Mouse (Mus musculus) hindbrain, embryonic 14.5 days (tissue): ENCODE data around the gene Lst1. TPM values are rescaled to one million over a fixed set of nuclear protein-coding genes. Genes with fewer than 3 reads are reported as not detected.

Experiments
- ATAC-seq: fragments of 200-750 bp; cut with Nextera tagmentation; 2 replicates; pipeline ENCODE4 v1.8.0; 2017; ENCODE audit warnings: moderate number of reproducible peaks, mild to moderate bottlenecking, moderate TSS enrichment, moderate library complexity; ENCODE audit not compliant: low FRiP score
- DNase-seq: peaks from one replicate; pipeline ENCODE4 v3.0.0-alpha.2; 2015; ENCODE audit warnings: low spot score
- H3K27ac ChIP-seq: fragments of 300-500 bp; sonication (generic); 2 replicates; pipeline ENCODE4 v1.5.1; 2014; ENCODE audit warnings: mild to moderate bottlenecking, moderate library complexity
- H3K27me3 ChIP-seq: fragments of 300-500 bp; sonication (generic); 2 replicates; pipeline ENCODE4 v1.6.1; 2014; ENCODE audit warnings: mild to moderate bottlenecking, low read length, mixed read lengths; ENCODE audit not compliant: control insufficient read depth, insufficient read depth
- H3K36me3 ChIP-seq: fragments of 300-500 bp; sonication (generic); replicated peaks from 2 replicates; pipeline ENCODE4 v1.6.1; 2014; ENCODE audit not compliant: control insufficient read depth, insufficient read depth
- H3K4me1 ChIP-seq: fragments of 300-500 bp; sonication (generic); replicated peaks from 2 replicates; pipeline ENCODE4 v1.6.1; 2014; ENCODE audit warnings: antibody characterized with exemption, low read length, mixed read lengths; ENCODE audit not compliant: control insufficient read depth, insufficient read depth
- H3K4me2 ChIP-seq: fragments of 300-500 bp; sonication (generic); replicated peaks from 2 replicates; pipeline ENCODE4 v1.6.1; 2014; ENCODE audit warnings: mild to moderate bottlenecking, moderate library complexity
- H3K4me3 ChIP-seq: fragments of 300-500 bp; sonication (generic); replicated peaks from 2 replicates; pipeline ENCODE4 v1.5.1; 2014; ENCODE audit warnings: mild to moderate bottlenecking, low read length
- H3K9ac ChIP-seq: fragments of 300-500 bp; sonication (generic); 2 replicates; pipeline ENCODE4 v1.6.1; 2014
- H3K9me3 ChIP-seq: fragments of 300-500 bp; sonication (generic); 2 replicates; pipeline ENCODE4 v1.6.1; 2016; ENCODE audit warnings: low read length; ENCODE audit not compliant: control insufficient read depth
- WGBS: fragments of 180-500 bp; shearing (Covaris S2); extraction: QIAGEN DNeasy Blood & Tissue Kit; methylation state at CpG from one replicate; pipeline ENCODE4 v1.1.7; 2014; 5-methylcytosine and 5-hydroxymethylcytosine counted together
- polyA plus RNA-seq: library from polyadenylated mRNA; unstranded; fragments of >200 nt; fragmentation: Nextera tagmentation; extraction: Ambion mirVana; gene quantifications from 2 replicates; pipeline ENCODE4 v1.2.1, GENCODE M21; 2014

Lst1 gene
- polyA plus RNA-seq, 1 experiment from 2014 or later: 13.3 TPM

GRCm38 (mm10) chr17:35165451-35166155, 22.6 kb downstream of the Lst1 start:
- ATAC-seq: no peak; the same call in 1 of the 2 replicates

GRCm38 (mm10) chr17:35164568-35165450, 23.4 kb downstream of the Lst1 start, which contains the start of gene Prrc2a:
Gene Prrc2a (minus strand): TSS chr17:35164897.
- peaks cover 27% of the 10 kb centered on the region for H3K4me1 ChIP-seq
- peaks cover 30% of the 10 kb centered on the region for H3K36me3 ChIP-seq
- DNase-seq (peak; percentile 99), ATAC-seq (peak; percentile 94)
- peak within 1 kb of the TSS; percentile 98 for H3K4me2 ChIP-seq
- H3K9ac ChIP-seq: peak within 1 kb of the TSS; percentile 100
- H3K9me3 ChIP-seq: no peaks in the 10 kb centered on the region
- no peaks in the 10 kb centered on the region for H3K27me3 ChIP-seq
- peak within 1 kb of the TSS; percentile 100 for H3K4me3 ChIP-seq
- under 1% methylated on average over 55 of the region's 89 CpGs for WGBS
- peak within 1 kb of the TSS; percentile 98 for H3K27ac ChIP-seq

More at GRCm38 (mm10) chr17:35165451-35166155, 22.6 kb downstream of the Lst1 start:
- Histone ChIP-seq H3K27ac (peak overlapping the region; percentile 98), H3K36me3 (peaks cover 22% of the 10 kb centered on the region), H3K9ac (peak overlapping the region; percentile 58), H3K9me3 (no peaks in the 10 kb centered on the region), H3K4me2 (peak overlapping the region; percentile 98), H3K27me3 (no peaks in the 10 kb centered on the region), H3K4me3 (peak overlapping the region; percentile 100), H3K4me1 (peaks cover 27% of the 10 kb centered on the region)
- DNase-seq: no peak
- WGBS: 21% methylated on average over 12 of the region's 12 CpGs

GRCm38 (mm10) chr17:35164218-35164567, 24.0 kb downstream of the Lst1 start:
- Histone ChIP-seq H3K36me3 (peaks cover 36% of the 10 kb centered on the region), H3K27ac (peak overlapping the region; percentile 98), H3K27me3 (no peaks in the 10 kb centered on the region), H3K4me1 (peaks cover 27% of the 10 kb centered on the region), H3K9me3 (no peaks in the 10 kb centered on the region), H3K4me3 (peak overlapping the region; percentile 100), H3K9ac (peak overlapping the region; percentile 100), H3K4me2 (peak overlapping the region; percentile 98)
- DNase-seq: no peak
- ATAC-seq: no peak
- WGBS: under 1% methylated on average over 19 of the region's 28 CpGs

GRCm38 (mm10) chr17:35163326-35164081, 24.7 kb downstream of the Lst1 start:
- Histone ChIP-seq H3K9me3 (no peaks in the 10 kb centered on the region), H3K9ac (peak overlapping the region; percentile 100), H3K4me2 (peak overlapping the region; percentile 98), H3K27ac (peak overlapping the region; percentile 98), H3K4me3 (peak overlapping the region; percentile 100), H3K27me3 (no peaks in the 10 kb centered on the region), H3K36me3 (peaks cover 43% of the 10 kb centered on the region), H3K4me1 (peaks cover 27% of the 10 kb centered on the region)
- ATAC-seq: no peak
- DNase-seq: no peak
- WGBS: 11% methylated on average over 8 of the region's 8 CpGs

GRCm38 (mm10) chr17:35162730-35163129, 25.5 kb downstream of the Lst1 start:
- peaks cover 27% of the 10 kb centered on the region for H3K4me1 ChIP-seq
- ATAC-seq (no peak), DNase-seq (no peak)
- H3K9me3 ChIP-seq: no peaks in the 10 kb centered on the region
- H3K27me3 ChIP-seq: no peaks in the 10 kb centered on the region
- peaks cover 51% of the 10 kb centered on the region for H3K36me3 ChIP-seq
- H3K27ac ChIP-seq: no peak overlapping the region
- H3K4me3 ChIP-seq: peak overlapping the region; percentile 100
- H3K9ac ChIP-seq: peak overlapping the region; percentile 100
- 45% methylated on average over 12 of the region's 12 CpGs for WGBS
- H3K4me2 ChIP-seq: peak overlapping the region; percentile 98

GRCm38 (mm10) chr17:35162121-35162520, 26.1 kb downstream of the Lst1 start:
- Histone ChIP-seq H3K27me3 (no peaks in the 10 kb centered on the region), H3K4me3 (peak overlapping the region; percentile 100), H3K27ac (no peak overlapping the region), H3K4me1 (peaks cover 27% of the 10 kb centered on the region), H3K4me2 (peak overlapping the region; percentile 98), H3K9me3 (no peaks in the 10 kb centered on the region), H3K36me3 (peaks cover 57% of the 10 kb centered on the region), H3K9ac (peak overlapping the region; percentile 100)
- DNase-seq (no peak), ATAC-seq (no peak)
- 81% methylated on average over 14 of the region's 14 CpGs for WGBS

- DNase-seq: no peak
- Histone ChIP-seq H3K4me3 (no peak overlapping the region), H3K9ac (no peak overlapping the region), H3K27ac (no peak overlapping the region), H3K36me3 (peaks cover 64% of the 10 kb centered on the region), H3K9me3 (no peaks in the 10 kb centered on the region), H3K4me1 (peaks cover 24% of the 10 kb centered on the region), H3K27me3 (no peaks in the 10 kb centered on the region), H3K4me2 (no peak overlapping the region)
- WGBS: 83% methylated on average over 11 of the region's 11 CpGs
- ATAC-seq: no peak
Measured at GRCm38 (mm10) chr17:35161421-35161820, 26.8 kb downstream of the Lst1 start.

GRCm38 (mm10) chr17:35159638-35160037, 28.6 kb downstream of the Lst1 start:
- no peak for ATAC-seq
- DNase-seq: no peak
- Histone ChIP-seq H3K4me2 (no peak overlapping the region), H3K4me1 (peaks cover 17% of the 10 kb centered on the region), H3K27me3 (no peaks in the 10 kb centered on the region), H3K9me3 (no peaks in the 10 kb centered on the region), H3K9ac (no peak overlapping the region), H3K4me3 (no peak overlapping the region), H3K27ac (no peak overlapping the region), H3K36me3 (peaks cover 82% of the 10 kb centered on the region)
- WGBS: 87% methylated on average over 7 of the region's 7 CpGs
